Mouse (Mus musculus) neural tube, embryonic 15.5 days (tissue): ENCODE results near the gene Bola3. TPM values are rescaled to one million over a fixed set of nuclear protein-coding genes. Genes with fewer than 3 reads are reported as not detected.

Experiments
- ATAC-seq: fragments of 200-750 bp; cut with Nextera tagmentation; 2 replicates; pipeline ENCODE4 v1.8.0; 2017; ENCODE audit warnings: mild to moderate bottlenecking, moderate TSS enrichment, moderate library complexity; ENCODE audit not compliant: low FRiP score
- H3K27ac ChIP-seq: fragments of 300-500 bp; sonication (generic); replicated peaks from 2 replicates; pipeline ENCODE4 v1.5.1; 2015; ENCODE audit warnings: mild to moderate bottlenecking, inconsistent platforms
- H3K27me3 ChIP-seq: fragments of 300-500 bp; sonication (generic); replicated peaks from 2 replicates; pipeline ENCODE4 v1.6.1; 2015; ENCODE audit warnings: inconsistent platforms
- H3K36me3 ChIP-seq: fragments of 300-500 bp; sonication (generic); 2 replicates; pipeline ENCODE4 v1.6.1; 2015; ENCODE audit warnings: inconsistent platforms
- H3K4me1 ChIP-seq: fragments of 300-500 bp; sonication (generic); 2 replicates; pipeline ENCODE4 v1.6.1; 2015; ENCODE audit warnings: inconsistent platforms
- H3K4me2 ChIP-seq: fragments of 300-500 bp; sonication (generic); 2 replicates; pipeline ENCODE4 v1.6.1; 2015; ENCODE audit warnings: inconsistent platforms, mild to moderate bottlenecking, moderate library complexity
- H3K4me3 ChIP-seq: fragments of 300-500 bp; sonication (generic); replicated peaks from 2 replicates; pipeline ENCODE4 v1.5.1; 2015; ENCODE audit warnings: mild to moderate bottlenecking, inconsistent platforms
- H3K9ac ChIP-seq: fragments of 300-500 bp; sonication (generic); replicated peaks from 2 replicates; pipeline ENCODE4 v1.6.1; 2015; ENCODE audit warnings: mild to moderate bottlenecking, inconsistent platforms
- H3K9me3 ChIP-seq: fragments of 300-500 bp; sonication (generic); replicated peaks from 2 replicates; pipeline ENCODE4 v1.6.1; 2016; ENCODE audit warnings: inconsistent platforms
- WGBS: fragments of 180-500 bp; shearing (Covaris S2); methylation state at CpG from one replicate; pipeline ENCODE4 v1.1.7; 2015; ENCODE audit warnings: mixed read lengths; 5-methylcytosine and 5-hydroxymethylcytosine counted together
- polyA plus RNA-seq: library from polyadenylated mRNA; unstranded; fragments of >200 nt; fragmentation: Nextera tagmentation; extraction: Ambion mirVana; gene quantifications from 2 replicates; pipeline ENCODE4 v1.2.1, GENCODE M21; 2015

Bola3 gene
- 60.1 and 73.0 TPM in 2 replicates for polyA plus RNA-seq

GRCm38 (mm10) chr6:83348873-83349272 is at the start of gene Bola3:
Bola3 (plus strand) TSS chr6:83349147.
- no peak; the same call in 1 of the 2 replicates for ATAC-seq
- Histone ChIP-seq H3K9ac (peak within 1 kb of the TSS; percentile 97), H3K27me3 (no peaks in the 10 kb centered on the region), H3K36me3 (peaks cover 11% of the 10 kb centered on the region), H3K9me3 (no peaks in the 10 kb centered on the region), H3K4me2 (peak within 1 kb of the TSS; percentile 78), H3K4me1 (peaks cover 28% of the 10 kb centered on the region), H3K27ac (peak within 1 kb of the TSS; percentile 70), H3K4me3 (peak within 1 kb of the TSS; percentile 92)
- WGBS = 30% methylated on average over 6 of the region's 6 CpGs

GRCm38 (mm10) chr6:83300447-83301229 is 48.3 kb upstream of the Bola3 start:
- Histone ChIP-seq H3K4me2 (no peak overlapping the region), H3K4me1 (0 out of 2 replicates have a peak, but pooled peaks cover 4% of the 10 kb centered on the region), H3K9ac (no peak overlapping the region), H3K27ac (no peak overlapping the region), H3K36me3 (0 out of 2 replicates have a peak, but pooled peaks cover 6% of the 10 kb centered on the region), H3K9me3 (no peaks in the 10 kb centered on the region), H3K27me3 (no peaks in the 10 kb centered on the region), H3K4me3 (no peak overlapping the region)
- 85% methylated on average over 7 of the region's 7 CpGs for WGBS
- no peak for ATAC-seq

- H3K9me3 ChIP-seq = no peaks in the 10 kb centered on the region
- 0 out of 2 replicates have a peak, but pooled peaks cover 4% of the 10 kb centered on the region for H3K4me1 ChIP-seq
- H3K9ac ChIP-seq = no peak overlapping the region
- no peak for ATAC-seq
- 87% methylated on average over 2 of the region's 2 CpGs for WGBS
- no peak overlapping the region for H3K4me3 ChIP-seq
- H3K36me3 ChIP-seq = peaks cover 12% of the 10 kb centered on the region
- no peaks in the 10 kb centered on the region for H3K27me3 ChIP-seq
- no peak overlapping the region for H3K27ac ChIP-seq
- H3K4me2 ChIP-seq = no peak overlapping the region
Observed at GRCm38 (mm10) chr6:83301294-83301693, 47.7 kb upstream of the Bola3 start.

GRCm38 (mm10) chr6:83302264-83302663 is 46.7 kb upstream of the Bola3 start:
- no peak overlapping the region for H3K9ac ChIP-seq
- no peaks in the 10 kb centered on the region for H3K9me3 ChIP-seq
- H3K4me2 ChIP-seq = no peak overlapping the region
- peak; percentile 88 for ATAC-seq
- WGBS = 44% methylated on average over 5 of the region's 5 CpGs
- H3K27ac ChIP-seq = peak overlapping the region; percentile 71
- H3K27me3 ChIP-seq = no peaks in the 10 kb centered on the region
- no peak overlapping the region for H3K4me3 ChIP-seq
- peaks cover 22% of the 10 kb centered on the region for H3K36me3 ChIP-seq
- H3K4me1 ChIP-seq = 0 out of 2 replicates have a peak, but pooled peaks cover 4% of the 10 kb centered on the region

GRCm38 (mm10) chr6:83309017-83309416 is 39.9 kb upstream of the Bola3 start:
- ATAC-seq = no peak
- no peak overlapping the region for H3K4me3 ChIP-seq
- H3K27me3 ChIP-seq = no peaks in the 10 kb centered on the region
- peaks cover 70% of the 10 kb centered on the region for H3K36me3 ChIP-seq
- H3K27ac ChIP-seq = no peak overlapping the region
- WGBS = 93% methylated on average over 7 of the region's 7 CpGs
- H3K4me2 ChIP-seq = no peak overlapping the region
- H3K9ac ChIP-seq = no peak overlapping the region
- no peaks in the 10 kb centered on the region for H3K4me1 ChIP-seq
- no peaks in the 10 kb centered on the region for H3K9me3 ChIP-seq

- Histone ChIP-seq H3K27ac (no peak overlapping the region), H3K36me3 (peaks cover 59% of the 10 kb centered on the region), H3K9ac (no peak overlapping the region), H3K9me3 (no peaks in the 10 kb centered on the region), H3K4me1 (peaks cover 12% of the 10 kb centered on the region), H3K27me3 (no peaks in the 10 kb centered on the region), H3K4me3 (no peak overlapping the region), H3K4me2 (no peak overlapping the region)
- ATAC-seq = no peak
- WGBS = 96% methylated on average over 11 of the region's 11 CpGs
Observed at GRCm38 (mm10) chr6:83311206-83311605, 37.7 kb upstream of the Bola3 start.

GRCm38 (mm10) chr6:83312021-83312420 is 36.9 kb upstream of the Bola3 start:
- Histone ChIP-seq H3K4me1 (peaks cover 19% of the 10 kb centered on the region), H3K4me2 (no peak overlapping the region), H3K9me3 (no peaks in the 10 kb centered on the region), H3K27ac (no peak overlapping the region), H3K27me3 (no peaks in the 10 kb centered on the region), H3K36me3 (peaks cover 51% of the 10 kb centered on the region), H3K9ac (no peak overlapping the region), H3K4me3 (no peak overlapping the region)
- WGBS = 93% methylated on average over 7 of the region's 7 CpGs
- no peak for ATAC-seq

GRCm38 (mm10) chr6:83312514-83312913 is 36.4 kb upstream of the Bola3 start:
- Histone ChIP-seq H3K4me2 (no peak overlapping the region), H3K27me3 (no peaks in the 10 kb centered on the region), H3K27ac (no peak overlapping the region), H3K36me3 (peaks cover 47% of the 10 kb centered on the region), H3K9ac (no peak overlapping the region), H3K4me3 (no peak overlapping the region), H3K4me1 (peaks cover 19% of the 10 kb centered on the region), H3K9me3 (no peaks in the 10 kb centered on the region)
- 90% methylated on average over 8 of the region's 8 CpGs for WGBS
- no peak for ATAC-seq

GRCm38 (mm10) chr6:83315293-83315692 is 33.7 kb upstream of the Bola3 start:
- Histone ChIP-seq H3K27me3 (no peaks in the 10 kb centered on the region), H3K4me2 (peak overlapping the region; percentile 89), H3K27ac (no peak overlapping the region), H3K4me1 (peaks cover 19% of the 10 kb centered on the region), H3K9me3 (no peaks in the 10 kb centered on the region), H3K36me3 (peaks cover 29% of the 10 kb centered on the region), H3K9ac (no peak overlapping the region), H3K4me3 (0 out of 2 replicates have a peak overlapping the region, but pooled peaks have one; percentile 99)
- ATAC-seq = no peak

GRCm38 (mm10) chr6:83316022-83316421 is 32.9 kb upstream of the Bola3 start:
- WGBS = under 1% methylated on average over 10 of the region's 10 CpGs
- Histone ChIP-seq H3K4me1 (peaks cover 19% of the 10 kb centered on the region), H3K27me3 (no peaks in the 10 kb centered on the region), H3K4me3 (peak overlapping the region; percentile 99), H3K27ac (no peak overlapping the region), H3K9ac (0 out of 2 replicates have a peak overlapping the region, but pooled peaks have one; percentile 10), H3K4me2 (peak overlapping the region; percentile 89), H3K36me3 (peaks cover 22% of the 10 kb centered on the region), H3K9me3 (no peaks in the 10 kb centered on the region)
- ATAC-seq = no peak

- under 1% methylated on average over 52 of the region's 52 CpGs for WGBS
- H3K4me2 ChIP-seq = peak overlapping the region; percentile 89
- peaks cover 10% of the 10 kb centered on the region for H3K36me3 ChIP-seq
- peaks cover 19% of the 10 kb centered on the region for H3K4me1 ChIP-seq
- peak overlapping the region; percentile 92 for H3K9ac ChIP-seq
- H3K9me3 ChIP-seq = no peaks in the 10 kb centered on the region
- no peaks in the 10 kb centered on the region for H3K27me3 ChIP-seq
- H3K27ac ChIP-seq = peak overlapping the region; percentile 87
- H3K4me3 ChIP-seq = peak overlapping the region; percentile 99
- ATAC-seq = peak; percentile 99
Observed at GRCm38 (mm10) chr6:83317108-83317741, 31.7 kb upstream of the Bola3 start.

- Histone ChIP-seq H3K9me3 (no peaks in the 10 kb centered on the region), H3K27ac (no peak overlapping the region), H3K9ac (no peak overlapping the region), H3K4me1 (peaks cover 14% of the 10 kb centered on the region), H3K36me3 (no peaks in the 10 kb centered on the region), H3K27me3 (no peaks in the 10 kb centered on the region), H3K4me3 (no peak overlapping the region), H3K4me2 (no peak overlapping the region)
- 75% methylated on average over 1 of the region's 1 CpGs for WGBS
- ATAC-seq = no peak
Observed at GRCm38 (mm10) chr6:83321927-83322326, 27.0 kb upstream of the Bola3 start.
